Mouse (Mus musculus) megakaryocyte, embryonic 14.5 days (primary cell): ENCODE measurements at regions not wholly inside any gene's neighbourhood (a gene's known extent, or its start where the extent isn't known, plus 50 kb on each side); places are given as distances from the start of the nearest gene placed in this dataset.

Experiments
- H3K27me3 ChIP-seq: replicated peaks from 2 replicates; pipeline ENCODE3; 2012; ENCODE audit warnings: inconsistent platforms
- H3K36me3 ChIP-seq: replicated peaks from 2 replicates; pipeline ENCODE3; 2012; ENCODE audit warnings: low read length, inconsistent platforms, mixed read lengths
- H3K4me1 ChIP-seq: 2 replicates; pipeline ENCODE4 v1.6.1; 2012; ENCODE audit warnings: inconsistent platforms
- H3K4me3 ChIP-seq: replicated peaks from 2 replicates; pipeline ENCODE3; 2012; ENCODE audit warnings: moderate library complexity, mild to moderate bottlenecking, inconsistent platforms
- H3K9me3 ChIP-seq: 2 replicates; pipeline ENCODE4 v1.6.1; 2012; ENCODE audit warnings: inconsistent platforms
- FLI1 ChIP-seq: IDR thresholded peaks from 2 replicates; pipeline ENCODE4 v1.6.1; 2012; ENCODE audit warnings: low read length, inconsistent platforms, mixed read lengths
- GATA1 ChIP-seq: IDR thresholded peaks from 3 replicates; pipeline ENCODE4 v1.6.1; 2012; ENCODE audit warnings: mixed read lengths, low read length, inconsistent platforms, borderline replicate concordance

DNA sequence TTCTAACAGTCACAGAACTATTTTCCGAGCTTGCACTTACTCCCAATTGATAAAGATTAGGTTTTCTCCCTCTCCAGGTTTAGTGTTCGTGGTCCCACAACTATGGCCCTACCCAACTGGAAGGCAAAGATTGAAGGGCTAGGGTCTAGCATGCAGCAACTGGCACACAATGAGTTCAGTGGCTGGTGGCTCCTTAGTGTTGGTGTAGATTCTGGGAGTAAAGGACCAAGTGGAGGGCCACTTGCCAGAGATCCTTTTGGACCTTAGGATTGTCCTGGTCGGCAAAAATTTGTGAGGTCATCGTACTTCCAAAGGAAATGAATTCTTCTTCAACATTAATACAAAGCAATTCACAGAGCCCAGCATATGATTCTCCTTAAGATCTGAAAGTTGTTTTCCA is 114.8 kb upstream of the Trib2 start:
- no peaks in the 10 kb centered on the region for H3K36me3 ChIP-seq
- no peaks in the 10 kb centered on the region for H3K9me3 ChIP-seq
- no peak overlapping the region for H3K4me3 ChIP-seq
- H3K27me3 ChIP-seq, result peaks cover 22% of the 10 kb centered on the region
- TF ChIP-seq GATA1 (no peak), FLI1 (no peak)
- no peaks in the 10 kb centered on the region for H3K4me1 ChIP-seq

DNA sequence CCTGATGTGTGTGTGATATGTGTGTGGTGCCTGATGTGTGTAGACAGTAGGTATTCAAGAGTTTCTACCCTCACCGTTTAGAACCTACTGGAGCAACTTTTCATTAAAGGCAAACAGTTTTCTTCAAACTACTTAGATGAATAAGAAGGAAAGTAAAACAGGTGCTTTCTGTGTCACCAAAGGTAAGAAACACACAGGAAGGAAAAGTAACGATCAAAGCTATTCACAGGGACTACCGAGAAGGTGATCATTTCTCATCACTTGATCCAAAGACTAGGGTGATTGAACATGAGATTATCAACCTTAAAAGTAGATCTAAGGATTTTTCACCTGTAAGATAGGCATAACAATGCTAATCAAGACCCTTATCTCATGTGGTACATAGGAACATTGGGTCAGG is 113.4 kb upstream of the Trib2 start:
- no peaks in the 10 kb centered on the region for H3K9me3 ChIP-seq
- peaks cover 18% of the 10 kb centered on the region for H3K27me3 ChIP-seq
- H3K4me1 ChIP-seq, result no peaks in the 10 kb centered on the region
- no peak for TF ChIP-seq FLI1
- TF ChIP-seq GATA1, result no peak
- no peaks in the 10 kb centered on the region for H3K36me3 ChIP-seq
- no peak overlapping the region for H3K4me3 ChIP-seq

DNA sequence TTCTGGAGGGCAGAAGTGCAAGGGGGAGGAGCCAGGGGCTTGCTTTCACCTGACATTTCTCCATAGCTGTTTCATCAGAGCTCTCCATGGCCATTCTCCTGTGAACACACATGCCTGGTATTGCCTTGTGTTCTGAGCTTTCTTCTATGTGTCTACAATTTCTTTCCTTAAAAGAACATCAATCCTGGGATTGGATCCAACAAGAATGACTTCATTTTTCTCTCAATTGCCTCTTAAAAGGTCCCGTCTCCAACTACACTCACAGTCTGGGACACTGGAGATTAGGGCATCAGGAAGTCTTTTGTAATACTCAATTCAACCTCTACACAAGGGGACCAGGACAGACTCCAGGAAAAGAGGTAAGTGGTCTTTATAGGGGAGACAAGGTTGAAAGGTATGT is 112.8 kb upstream of the Trib2 start:
- Histone ChIP-seq H3K4me3 (no peak overlapping the region), H3K27me3 (peaks cover 17% of the 10 kb centered on the region), H3K4me1 (no peaks in the 10 kb centered on the region), H3K36me3 (no peaks in the 10 kb centered on the region), H3K9me3 (no peaks in the 10 kb centered on the region)
- TF ChIP-seq FLI1, result no peak
- no peak for TF ChIP-seq GATA1

DNA sequence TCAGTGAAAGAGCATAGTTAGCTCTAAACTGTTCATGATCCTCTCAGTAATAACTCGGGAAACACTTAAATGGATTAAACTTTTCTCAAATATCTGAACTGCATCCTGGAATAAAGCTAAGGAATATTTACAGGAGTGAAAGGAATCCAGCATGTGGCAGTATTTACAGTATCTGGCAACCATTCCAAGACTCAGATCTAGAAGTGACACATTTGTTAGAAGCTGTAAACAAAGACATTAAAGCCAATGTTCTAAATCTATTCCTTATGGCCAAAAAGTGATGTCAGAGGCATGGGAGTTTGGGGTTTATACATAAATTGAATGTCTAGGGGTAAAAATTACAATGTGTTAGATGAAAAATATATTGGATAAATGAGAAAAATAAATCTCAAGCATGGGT is 101.6 kb upstream of the Trib2 start:
- Histone ChIP-seq H3K4me3 (no peak overlapping the region), H3K9me3 (no peaks in the 10 kb centered on the region), H3K4me1 (no peaks in the 10 kb centered on the region), H3K27me3 (peaks cover 5% of the 10 kb centered on the region), H3K36me3 (no peaks in the 10 kb centered on the region)
- TF ChIP-seq GATA1 (no peak), FLI1 (no peak)

DNA sequence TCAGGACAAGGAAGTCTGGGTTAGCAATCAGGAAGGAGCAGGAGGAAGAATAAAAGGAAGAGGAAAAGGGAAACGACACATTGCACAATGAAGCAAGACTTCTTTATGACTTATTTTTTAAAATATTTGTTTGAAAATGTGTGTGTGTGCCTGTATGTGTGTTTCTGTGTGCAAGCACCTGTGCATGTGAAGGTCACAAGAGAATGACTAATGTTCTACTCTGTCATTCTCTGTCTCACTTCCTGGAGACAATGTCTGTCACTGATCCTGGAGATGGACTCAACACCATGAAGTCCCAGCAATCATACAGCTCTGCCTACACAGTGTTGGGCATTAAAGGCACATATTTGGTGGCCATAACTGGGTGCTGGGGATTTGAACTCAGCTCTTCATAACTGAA is 96.2 kb upstream of the Trib2 start:
- no peak for TF ChIP-seq GATA1
- no peak for TF ChIP-seq FLI1
- H3K4me3 ChIP-seq, result no peak overlapping the region
- no peaks in the 10 kb centered on the region for H3K36me3 ChIP-seq
- H3K4me1 ChIP-seq, result peaks cover 7% of the 10 kb centered on the region; the same call in 1 of the 2 replicates
- H3K27me3 ChIP-seq, result peaks cover 9% of the 10 kb centered on the region
- H3K9me3 ChIP-seq, result no peaks in the 10 kb centered on the region

DNA sequence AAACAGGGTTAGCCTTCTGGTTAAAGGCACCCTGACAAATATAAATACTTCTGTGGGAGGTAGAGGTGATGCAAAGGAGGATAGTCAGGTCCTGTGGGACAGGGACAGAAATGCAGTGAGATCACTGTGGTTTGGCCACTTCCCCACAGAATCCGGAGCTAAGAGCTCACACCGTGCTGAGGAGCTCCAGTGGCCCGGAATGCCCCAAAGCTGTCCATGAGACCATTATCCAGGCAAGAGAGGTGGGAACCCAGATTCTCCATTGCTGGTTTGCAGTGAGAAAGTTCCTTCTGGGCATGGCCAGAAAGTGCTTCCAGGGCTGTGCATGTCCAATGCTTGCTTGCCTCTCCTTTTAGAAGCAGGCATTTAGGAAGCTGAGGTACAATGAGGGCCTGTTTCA is 95.8 kb upstream of the Trib2 start:
- H3K4me1 ChIP-seq, result peaks cover 7% of the 10 kb centered on the region; the same call in 1 of the 2 replicates
- no peaks in the 10 kb centered on the region for H3K9me3 ChIP-seq
- H3K4me3 ChIP-seq, result no peak overlapping the region
- peaks cover 9% of the 10 kb centered on the region for H3K27me3 ChIP-seq
- H3K36me3 ChIP-seq, result no peaks in the 10 kb centered on the region
- TF ChIP-seq GATA1 (no peak), FLI1 (no peak)

DNA sequence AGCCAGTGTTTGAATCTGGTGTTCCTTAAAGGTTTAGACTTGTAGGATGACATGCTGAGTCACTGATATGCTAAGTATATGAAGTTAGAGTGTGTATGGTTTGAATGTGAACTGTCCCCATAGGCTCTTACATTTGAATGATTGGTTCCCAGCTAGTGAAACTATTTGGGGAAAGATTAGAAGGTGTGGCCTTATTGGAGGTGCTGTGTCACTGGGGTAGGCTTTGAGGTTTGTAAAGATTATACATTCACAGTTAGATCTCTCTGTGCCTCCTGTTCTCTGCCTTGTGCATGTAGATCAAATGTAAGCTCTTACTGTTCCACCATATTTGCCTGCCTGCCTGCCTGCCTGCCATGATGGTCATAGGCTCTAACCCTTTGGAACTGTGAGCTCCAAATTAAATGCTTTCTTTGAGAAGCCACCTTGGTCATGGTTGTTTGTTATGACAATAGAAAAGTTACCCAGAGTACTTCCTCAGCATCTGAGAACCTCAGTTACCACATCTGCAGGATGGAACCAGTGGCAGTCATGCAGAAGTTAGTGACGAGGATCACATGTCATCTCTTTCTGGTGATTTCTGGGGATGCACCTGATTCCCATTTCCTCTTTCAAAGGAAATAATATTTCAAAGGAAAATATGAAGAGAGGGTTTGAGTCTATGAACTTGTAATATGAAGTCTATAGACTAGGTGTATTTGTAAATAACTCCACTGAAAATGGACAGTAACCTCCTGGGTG is 94.7 kb upstream of the Trib2 start:
- TF ChIP-seq FLI1 (no peak), GATA1 (no peak)

DNA sequence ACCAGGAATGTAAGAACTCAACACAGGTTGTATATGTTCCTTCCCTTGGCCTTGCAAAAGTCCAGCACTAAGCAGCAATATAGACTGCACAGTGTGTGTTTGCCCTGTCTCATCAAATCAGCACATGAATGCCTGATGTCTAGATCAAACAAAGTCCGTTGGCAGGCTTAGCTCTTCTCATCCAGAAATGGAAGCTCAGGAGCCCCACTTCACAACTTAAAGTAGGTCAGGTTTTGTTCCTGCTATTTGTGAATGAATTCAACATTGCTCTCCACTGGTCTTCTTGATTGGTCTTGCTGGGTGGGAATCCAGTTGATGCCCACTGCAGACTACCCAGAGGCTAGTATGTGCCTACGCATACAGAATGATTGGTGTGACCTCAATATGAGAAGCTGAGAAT is 80.8 kb upstream of the Trib2 start:
- Histone ChIP-seq H3K36me3 (no peaks in the 10 kb centered on the region), H3K4me3 (no peak overlapping the region), H3K27me3 (peaks cover 4% of the 10 kb centered on the region), H3K4me1 (no peaks in the 10 kb centered on the region), H3K9me3 (no peaks in the 10 kb centered on the region)
- TF ChIP-seq FLI1 (no peak), GATA1 (no peak)

More for the DNA sequence above, 94.7 kb upstream of the Trib2 start:
- Histone ChIP-seq H3K36me3 (no peaks in the 10 kb centered on the region), H3K4me1 (peaks cover 7% of the 10 kb centered on the region; the same call in 1 of the 2 replicates), H3K4me3 (no peak overlapping the region), H3K27me3 (peaks cover 6% of the 10 kb centered on the region), H3K9me3 (no peaks in the 10 kb centered on the region)

DNA sequence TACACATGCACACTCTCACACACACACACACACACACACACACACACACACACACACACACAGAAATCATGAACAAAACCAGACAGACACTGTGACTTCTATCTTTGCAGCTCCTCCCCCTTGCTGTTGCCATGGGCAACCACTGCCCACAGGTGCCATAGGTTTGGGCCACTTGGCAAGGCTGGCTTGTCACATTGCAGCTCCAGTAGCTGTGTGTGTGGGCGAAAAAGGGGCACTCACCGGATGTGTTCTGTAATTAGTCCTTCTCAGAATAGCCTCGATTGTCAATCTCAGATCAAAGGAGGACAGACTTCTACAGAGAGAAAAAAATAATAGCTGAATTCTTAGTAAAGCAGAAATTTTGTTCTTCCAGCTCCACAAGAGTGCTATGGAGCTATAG is 79.8 kb upstream of the Trib2 start:
- Histone ChIP-seq H3K36me3 (no peaks in the 10 kb centered on the region), H3K9me3 (peaks cover 5% of the 10 kb centered on the region; the same call in 1 of the 2 replicates), H3K27me3 (peaks cover 6% of the 10 kb centered on the region), H3K4me1 (no peaks in the 10 kb centered on the region), H3K4me3 (no peak overlapping the region)
- TF ChIP-seq FLI1 (no peak), GATA1 (no peak)

DNA sequence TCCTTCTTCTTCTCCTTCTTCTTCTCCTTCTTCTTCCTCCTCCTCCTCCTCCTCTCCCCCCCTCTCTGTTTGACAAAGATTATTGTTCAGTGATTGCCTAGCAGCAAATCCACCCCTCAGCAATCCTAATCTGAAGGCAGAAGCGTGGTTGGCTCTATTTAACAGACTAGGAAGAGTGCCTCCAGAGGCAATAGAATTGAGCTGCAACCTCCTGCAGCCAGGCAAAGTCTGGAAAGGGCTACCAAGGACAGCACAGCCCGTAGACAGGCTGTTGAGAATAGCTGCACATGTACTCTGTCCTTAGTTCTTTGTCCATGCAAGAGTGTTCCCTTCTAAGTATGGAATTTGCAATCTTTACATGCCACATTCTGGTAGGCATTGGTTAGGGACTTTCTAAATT is 78.5 kb upstream of the Trib2 start:
- Histone ChIP-seq H3K4me1 (no peaks in the 10 kb centered on the region), H3K4me3 (no peak overlapping the region), H3K36me3 (no peaks in the 10 kb centered on the region), H3K9me3 (peaks cover 5% of the 10 kb centered on the region; the same call in 1 of the 2 replicates), H3K27me3 (peaks cover 6% of the 10 kb centered on the region)
- TF ChIP-seq GATA1 (no peak), FLI1 (no peak)
